Mouse (Mus musculus) gastrocnemius, adult 18-20 months (tissue): ENCODE results near the gene Arhgap35. TPM values are rescaled to one million over a fixed set of nuclear protein-coding genes. Genes with fewer than 3 reads are reported as not detected.
"Not testable (repeated sequence)": the region's sequence is repeated elsewhere in the genome, so short reads cannot be mapped to it uniquely, and the experiment has no call there.

ENCODE experiments used
- DNase-seq: peaks from one replicate; pipeline ENCODE4 v3.0.0; 2021; ENCODE audit warnings: low spot score
- long read RNA-seq, 2 experiments: library from polyadenylated mRNA; stranded (forward); transcript quantifications; one replicate each; pipeline ENCODE4 v2.0.0; 2021
- total RNA-seq, 2 experiments: library from RNA; stranded (reverse); gene quantifications; 2 replicates each; pipeline ENCODE4 v1.2.3; 2021

The Arhgap35 gene
- 10 to 100 TPM; 17.4 to 24.4 TPM for total RNA-seq
- long read RNA-seq, experiment 1, full-length matches to known transcripts = 2 of 24 reads
- long read RNA-seq, experiment 1, partial matches to known transcripts = 3 of 24 reads
- long read RNA-seq, experiment 1, other reads (novel, unspliced or antisense) = 19 of 24 reads
- long read RNA-seq, experiment 2, full-length matches to known transcripts = 2 of 11 reads
- long read RNA-seq, experiment 2, partial matches to known transcripts = 2 of 11 reads
- long read RNA-seq, experiment 2, other reads (novel, unspliced or antisense) = 7 of 11 reads

DNA sequence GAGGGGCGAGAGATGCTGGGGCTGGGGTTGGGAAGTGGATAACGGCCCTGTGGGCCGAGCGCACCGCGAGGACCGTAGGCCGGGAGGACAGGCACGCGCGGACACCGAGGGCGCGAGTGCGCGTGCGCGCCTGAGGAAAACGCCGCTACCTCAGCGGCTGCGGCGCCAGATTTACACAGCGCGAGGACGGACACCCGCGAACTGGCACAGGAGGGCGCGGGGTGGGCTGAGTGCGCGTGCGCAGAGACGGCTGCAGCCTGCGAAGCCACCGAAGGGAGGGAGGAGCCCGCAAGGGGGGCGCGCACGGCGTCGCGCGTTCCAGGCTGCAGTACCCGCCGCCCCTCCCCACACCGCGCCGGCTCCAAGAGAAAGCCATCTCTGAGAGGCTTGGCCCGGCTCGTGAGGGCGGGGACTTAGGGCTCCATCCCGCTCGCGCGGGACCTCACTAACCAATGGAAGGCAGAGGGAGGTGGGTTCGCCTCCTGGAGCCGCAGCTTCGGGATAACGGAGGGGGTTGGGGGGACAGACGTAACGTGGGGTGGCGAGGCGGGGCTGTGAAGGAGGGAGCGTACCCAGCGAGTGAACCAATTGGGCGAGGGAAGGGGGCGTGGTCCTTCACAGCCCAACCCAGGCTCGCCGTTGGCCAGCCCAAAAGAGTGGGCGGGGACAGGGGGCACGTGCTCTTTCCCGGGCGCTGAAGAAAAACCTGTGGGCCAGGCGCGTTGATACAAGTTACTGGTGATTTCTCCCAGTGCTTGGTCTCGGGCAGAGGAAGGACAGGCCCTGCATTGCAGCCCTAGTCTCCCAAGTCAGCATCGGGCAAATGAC is at the start of gene Arhgap35:
Gene Arhgap35 (minus strand): TSS at position 106 of the 828 bp plus-strand sequence.
- DNase-seq = peak; percentile 99

GRCm38 (mm10) chr7:16644260-16644659 is 29.5 kb upstream of the Arhgap35 start:
- no peak for DNase-seq

DNA sequence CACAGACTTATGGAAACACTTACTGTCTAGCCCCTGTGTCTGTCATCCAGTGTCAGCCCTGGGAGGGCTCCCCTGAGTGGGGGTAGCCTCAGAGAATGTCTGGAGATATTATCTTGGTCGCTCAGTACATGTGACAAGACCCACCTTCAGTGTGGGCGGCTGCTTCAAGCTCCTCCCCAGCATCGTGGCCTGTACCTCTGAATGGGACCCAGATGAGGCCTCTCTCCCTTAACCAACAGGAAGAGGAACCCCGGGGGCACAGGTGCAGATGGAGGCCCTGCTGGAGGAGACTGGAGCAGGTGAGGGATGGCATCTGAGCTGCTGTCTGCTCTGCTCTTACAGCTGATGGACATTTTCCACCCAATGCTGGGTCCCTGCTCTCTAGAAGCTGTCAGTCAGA is 28.3 kb upstream of the Arhgap35 start:
- not testable (repeated sequence) for DNase-seq

GRCm38 (mm10) chr7:16639028-16639427 is 24.2 kb upstream of the Arhgap35 start:
- peak; percentile 83 for DNase-seq

DNA sequence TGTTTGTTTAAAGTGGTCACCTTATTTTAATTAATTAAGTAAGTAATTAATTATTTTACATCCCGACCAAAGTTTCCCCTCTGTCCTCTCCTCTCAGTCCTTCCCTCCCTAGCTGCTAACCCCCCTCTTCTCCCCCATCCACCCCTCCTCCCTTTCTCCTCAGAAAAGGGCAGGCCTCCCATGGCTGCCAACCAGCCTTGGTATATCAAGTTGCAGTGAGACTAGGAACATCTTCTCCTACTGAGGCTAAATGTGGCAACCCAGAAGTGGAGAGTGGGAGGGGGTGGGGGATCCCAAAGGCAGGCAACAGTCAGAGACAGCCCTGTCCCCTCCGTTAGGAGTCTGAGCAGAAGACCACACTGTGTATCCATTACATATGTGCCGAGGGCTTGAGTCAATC is 20.3 kb upstream of the Arhgap35 start:
- peak; percentile 46 for DNase-seq

- DNase-seq = not testable (repeated sequence)
Measured at GRCm38 (mm10) chr7:16633913-16634312, 19.1 kb upstream of the Arhgap35 start.

GRCm38 (mm10) chr7:16631932-16632331 is 17.1 kb upstream of the Arhgap35 start:
- DNase-seq = no peak

GRCm38 (mm10) chr7:16631025-16631424 is 16.2 kb upstream of the Arhgap35 start:
- DNase-seq = no peak

DNA sequence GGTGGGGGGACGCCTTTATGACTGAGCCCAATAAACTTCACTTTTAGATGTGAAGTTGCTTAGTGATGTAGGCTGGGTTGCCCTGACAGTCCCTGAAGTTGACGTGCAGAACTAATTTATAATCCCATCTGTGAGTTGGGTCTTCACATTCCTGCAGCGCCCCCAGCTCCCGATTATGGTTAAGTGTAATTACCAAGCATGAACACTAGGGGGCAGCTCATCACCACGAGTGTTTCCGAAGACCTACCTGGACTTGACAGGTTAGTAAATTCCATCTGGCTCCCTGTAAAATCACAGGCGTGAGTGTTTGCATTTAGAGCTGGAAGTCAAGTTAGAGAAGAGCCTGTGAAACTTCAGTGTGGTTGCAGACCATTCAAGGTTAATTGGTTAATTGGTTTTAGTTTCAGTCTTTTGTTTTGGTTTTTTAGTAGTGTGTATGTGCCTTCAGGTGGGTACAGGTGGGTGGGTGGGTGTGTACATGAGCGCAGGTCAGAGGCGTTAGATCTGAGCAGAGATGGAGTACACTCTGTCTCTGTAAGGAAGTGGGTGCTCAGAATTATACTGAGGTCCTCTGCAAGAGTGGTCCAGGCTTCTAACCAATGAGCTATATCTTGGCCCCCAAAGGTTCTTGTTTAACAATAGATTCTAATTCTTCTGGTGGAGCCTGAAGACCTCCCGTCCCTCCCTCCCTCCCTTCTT is 15.0 kb upstream of the Arhgap35 start:
- peak; percentile 42 for DNase-seq

DNA sequence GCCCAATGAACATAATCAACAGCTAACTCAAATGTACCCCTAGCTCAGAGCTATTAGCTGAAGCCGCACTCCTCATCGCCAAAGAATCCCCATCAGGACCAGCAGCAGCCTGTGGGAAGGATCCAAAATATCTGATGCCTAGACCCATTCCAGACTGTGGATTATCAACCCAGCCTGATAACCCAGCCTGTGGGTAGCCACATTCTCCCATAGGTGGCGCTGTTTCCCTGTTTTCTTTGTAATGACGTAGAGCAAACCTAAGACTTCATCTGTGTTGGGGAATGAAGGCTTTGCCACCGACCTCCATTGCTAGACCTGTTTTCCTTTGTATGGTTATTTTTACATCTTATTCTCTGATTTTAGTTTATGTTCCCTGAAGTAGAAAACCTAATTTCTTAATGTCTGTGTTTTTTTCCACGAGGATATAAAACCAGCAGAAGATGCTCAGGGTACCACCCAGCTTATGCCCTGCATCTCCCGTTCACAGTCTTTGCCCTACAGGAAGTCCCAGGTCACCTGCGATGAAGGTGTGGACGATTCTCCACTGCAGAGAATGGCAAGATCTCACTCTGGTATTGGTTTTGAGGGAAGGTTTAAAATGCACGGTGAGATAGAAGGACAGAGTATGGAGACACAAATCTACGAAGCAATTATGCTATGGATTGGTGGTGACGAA is 13.4 kb upstream of the Arhgap35 start:
- DNase-seq = peak; percentile 62

GRCm38 (mm10) chr7:16623687-16624086 is 8.9 kb upstream of the Arhgap35 start:
- DNase-seq = no peak

DNA sequence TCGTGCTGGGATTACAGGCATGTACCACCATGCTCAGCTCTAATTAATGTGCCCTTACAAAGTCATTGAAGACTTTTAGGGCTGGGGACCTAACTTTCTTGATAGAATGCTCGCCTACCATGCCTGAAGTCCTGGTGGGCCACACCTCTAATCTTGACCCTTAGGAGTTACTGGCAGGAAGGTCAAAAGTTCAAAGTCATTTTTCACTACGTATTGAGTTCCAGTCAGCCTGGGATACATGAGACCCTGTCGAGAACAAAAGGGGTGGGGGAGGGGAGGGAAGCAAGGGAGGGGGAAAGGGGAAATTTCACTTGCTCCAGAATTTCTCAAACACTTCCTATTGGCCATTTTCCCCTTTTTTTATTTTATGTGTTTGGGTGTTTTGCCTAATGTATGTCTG is 8.3 kb upstream of the Arhgap35 start:
- DNase-seq = no peak

DNA sequence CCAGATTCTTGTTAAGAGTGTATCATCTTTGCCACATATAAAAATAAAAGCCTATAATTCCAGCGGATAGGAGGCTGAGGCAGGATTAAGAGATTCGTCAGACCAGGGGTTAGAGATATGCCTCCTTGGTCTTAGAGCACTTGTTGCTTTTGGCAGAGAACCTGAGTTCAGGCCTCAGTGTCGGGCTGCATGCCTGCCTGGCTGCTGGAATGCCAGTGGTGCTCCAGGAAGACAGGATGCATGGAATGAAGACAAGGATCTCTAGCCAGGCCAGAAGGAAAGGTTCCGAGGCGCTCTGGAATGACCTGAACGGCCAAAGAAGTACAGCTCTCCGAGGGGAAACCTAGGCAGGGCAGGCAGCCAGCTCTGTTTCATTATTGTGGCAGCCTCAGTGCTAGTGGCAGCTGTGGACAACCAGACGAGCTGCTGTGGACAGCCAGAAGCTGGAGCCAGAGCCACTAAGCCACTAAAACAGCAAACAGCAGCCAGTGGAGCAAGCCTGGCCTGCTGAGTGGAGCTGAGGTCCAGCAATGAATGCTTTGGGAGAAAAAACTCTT is 6.4 kb upstream of the Arhgap35 start:
- no peak for DNase-seq

DNA sequence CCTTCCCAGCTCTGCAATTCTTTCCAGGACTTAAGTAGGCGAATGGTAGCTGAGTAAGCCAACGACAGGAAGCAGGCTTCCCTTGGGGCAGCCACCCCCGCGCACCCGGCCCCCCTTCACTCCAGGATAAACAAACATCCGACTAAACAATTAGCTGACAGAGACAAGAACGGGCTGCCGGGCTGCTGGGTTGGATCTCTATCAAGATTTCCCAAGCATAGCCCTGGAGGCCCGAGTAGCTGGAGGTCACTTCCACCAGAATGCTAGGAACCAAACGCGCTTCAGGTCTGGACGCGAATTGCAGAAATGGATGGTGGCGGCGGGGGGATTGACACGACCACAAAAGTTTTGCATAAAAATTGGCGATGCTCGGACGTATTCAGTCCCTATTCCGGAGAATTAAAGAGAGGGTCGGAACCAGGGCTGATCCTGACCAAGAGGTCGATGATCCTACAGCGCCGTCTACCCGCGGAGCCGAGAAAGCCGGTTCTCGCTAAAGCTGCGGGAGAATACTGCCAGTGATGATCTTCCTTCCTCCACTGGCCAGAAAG is 3.9 kb upstream of the Arhgap35 start:
- DNase-seq = peak; percentile 80

DNA sequence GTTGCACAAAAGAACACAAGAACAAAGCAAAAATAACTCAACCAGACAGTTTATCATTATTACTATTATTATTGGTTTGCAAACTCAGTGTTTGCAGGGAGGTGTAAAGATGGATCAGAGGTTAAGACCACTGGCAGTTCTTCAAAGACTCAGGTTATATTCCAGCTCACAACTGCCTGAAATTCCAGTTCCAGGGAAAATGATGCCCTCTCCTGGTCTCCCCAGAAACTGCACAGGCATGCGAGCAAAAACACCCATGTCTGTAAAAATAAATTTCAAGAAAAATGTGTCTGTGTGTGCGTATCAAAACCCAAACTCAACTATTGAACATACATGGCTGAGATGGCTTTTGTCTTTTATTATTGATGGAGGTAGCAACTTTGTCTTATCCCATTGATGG is 2.3 kb upstream of the Arhgap35 start:
- peak; percentile 68 for DNase-seq

DNA sequence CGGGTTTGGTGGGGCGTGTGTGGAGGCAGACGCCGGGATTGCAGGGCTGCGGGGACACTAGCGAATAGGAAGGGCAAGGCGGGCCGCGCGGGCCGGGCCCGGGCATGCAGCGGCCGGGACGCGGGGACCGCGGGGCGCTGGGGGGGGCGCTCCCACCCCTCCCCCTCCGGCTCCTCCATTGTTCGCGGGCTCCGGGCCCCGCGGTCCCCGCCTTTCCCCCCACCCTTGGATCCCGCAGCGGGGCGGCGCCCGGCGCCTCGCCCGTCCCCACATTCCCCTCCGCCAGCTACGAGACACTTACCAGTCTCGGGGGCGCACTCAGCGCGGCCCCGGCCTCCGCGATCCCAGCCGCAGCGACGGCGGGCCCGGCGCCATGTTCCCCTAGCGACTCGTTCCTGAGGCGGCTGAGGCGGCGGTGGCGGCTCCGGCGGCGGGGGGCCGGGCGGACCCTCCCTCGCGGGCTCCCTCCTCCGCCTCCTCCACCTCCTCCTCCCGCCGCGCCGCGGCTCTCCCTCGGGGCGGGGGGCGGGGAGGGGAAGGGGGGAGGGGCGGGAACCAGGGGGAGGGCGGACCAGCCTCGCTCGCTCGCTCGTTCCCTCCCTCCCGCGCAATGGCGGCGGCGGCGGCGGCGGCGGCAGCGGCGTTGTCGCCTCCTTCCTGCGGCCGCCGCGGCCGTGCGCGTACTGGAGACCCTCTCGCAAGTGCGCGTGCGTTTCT is 464 bp downstream of the Arhgap35 start:
- peak; percentile 51 for DNase-seq

DNA sequence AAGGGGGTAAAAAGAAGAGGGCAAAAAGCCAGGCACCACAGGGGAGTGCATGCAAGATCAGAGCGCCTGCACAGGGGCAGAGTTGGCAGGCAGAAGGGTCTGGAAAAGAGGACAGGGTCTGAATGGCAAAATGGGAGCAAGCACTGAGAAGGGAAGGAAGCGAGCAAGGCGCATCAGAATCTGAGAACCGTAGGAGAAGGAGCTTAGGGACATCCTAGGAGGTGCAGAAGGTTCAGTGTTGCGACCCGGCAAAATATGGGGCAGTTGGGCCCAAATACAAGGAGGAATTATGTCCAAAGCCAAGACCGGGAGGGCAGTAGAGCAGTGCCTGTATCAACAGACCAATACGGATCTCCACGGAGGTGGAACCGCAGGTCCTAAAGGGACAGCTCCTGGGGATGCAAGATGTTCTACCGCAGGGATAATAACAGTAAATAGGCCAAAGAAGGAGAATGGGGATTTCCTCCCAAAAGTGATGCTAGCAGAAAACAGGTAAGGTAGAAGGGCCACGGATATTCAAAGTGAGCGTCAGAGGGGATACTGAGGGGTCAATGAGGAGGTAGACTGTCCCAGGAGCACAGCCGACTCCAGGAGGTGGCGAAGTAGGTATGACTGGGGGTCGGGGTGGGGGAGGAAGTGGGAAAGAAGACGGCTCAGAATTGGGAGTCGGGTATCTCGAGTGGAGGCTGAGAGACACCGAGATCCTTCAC is 1.2 kb downstream of the Arhgap35 start:
- no peak for DNase-seq

DNA sequence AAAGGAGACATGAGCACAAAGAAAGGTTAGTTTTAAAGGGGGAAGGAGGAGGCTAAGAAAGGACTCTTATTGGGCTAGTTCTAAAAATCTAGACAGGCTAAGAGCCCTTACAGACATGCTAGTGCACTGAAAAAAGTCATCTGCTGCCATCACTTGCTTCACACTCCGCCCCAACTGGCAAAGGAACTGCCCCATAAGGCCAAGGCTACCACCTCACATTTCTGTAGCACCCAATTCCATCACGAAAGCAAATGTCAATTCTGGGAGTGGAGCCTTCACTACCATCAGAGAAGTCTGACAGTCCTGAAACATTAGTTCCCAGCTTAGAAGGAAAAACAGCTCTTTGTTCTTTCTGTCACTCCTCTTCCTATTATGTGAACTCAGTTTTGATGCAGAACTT is 4.4 kb downstream of the Arhgap35 start:
- peak; percentile 27 for DNase-seq

DNA sequence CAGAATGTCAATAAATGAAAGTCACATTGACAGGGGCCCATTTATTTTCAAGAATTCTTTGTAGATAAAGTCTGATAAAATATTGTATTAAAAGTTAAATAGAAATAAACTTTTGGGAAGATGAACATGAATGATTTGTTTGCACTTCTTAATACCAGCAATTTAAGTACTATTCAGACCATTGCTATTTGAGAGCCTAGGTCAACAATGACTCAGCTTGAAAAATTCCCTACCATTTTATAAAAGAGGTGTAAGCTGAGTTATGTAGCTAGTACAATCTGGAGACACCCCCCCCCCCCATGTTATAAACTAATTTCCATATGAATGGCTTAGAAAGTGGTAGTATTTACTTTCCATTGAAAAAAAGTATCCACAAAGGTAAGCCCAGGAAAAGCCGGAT is 5.8 kb downstream of the Arhgap35 start:
- no peak for DNase-seq

- DNase-seq = peak; percentile 46
Measured at GRCm38 (mm10) chr7:16608046-16608445, 6.7 kb downstream of the Arhgap35 start.
